Mouse (Mus musculus) olfactory bulb, adult 2 months (tissue): ENCODE measurements around the gene Selenoh.

Source experiments
- CTCF ChIP-seq: fragments of 200-500 bp; IDR thresholded peaks from 2 replicates; pipeline ENCODE4 v1.5.1; 2012; ENCODE audit warnings: low read depth, mild to moderate bottlenecking, low read length, moderate library complexity; ENCODE audit not compliant: insufficient read depth
- POLR2A ChIP-seq: fragments of 200-500 bp; IDR thresholded peaks from 2 replicates; pipeline ENCODE4 v1.6.1; 2012; ENCODE audit warnings: mild to moderate bottlenecking, low read depth, low read length, moderate library complexity; ENCODE audit not compliant: insufficient read depth

GRCm38 (mm10) chr2:84632001-84632400 is 38.6 kb downstream of the Selenoh start:
- TF ChIP-seq CTCF (no peak), POLR2A (no peak)
